Mouse (Mus musculus) C2C12 (cell line): ENCODE measurements around the gene Prkra.

Experiments
- CEBPB ChIP-seq: IDR thresholded peaks from one replicate; pipeline ENCODE4 v1.6.1; 2011; ENCODE audit warnings: low read depth, mild to moderate bottlenecking, control low read depth, moderate library complexity
- CTCF ChIP-seq: IDR thresholded peaks from one replicate; pipeline ENCODE4 v1.5.1; 2011; ENCODE audit not compliant: control insufficient read depth, insufficient read depth, insufficient read length
- FOSL1 ChIP-seq: IDR thresholded peaks from one replicate; pipeline ENCODE4 v1.8.0; 2011; ENCODE audit warnings: mild to moderate bottlenecking, low read length; ENCODE audit not compliant: poor library complexity, insufficient read depth, severe bottlenecking
- MAX ChIP-seq: IDR thresholded peaks from one replicate; pipeline ENCODE4 v1.6.1; 2011; ENCODE audit warnings: mild to moderate bottlenecking, control low read depth
- MYOG ChIP-seq: IDR thresholded peaks from one replicate; pipeline ENCODE4 v1.6.1; 2011; ENCODE audit not compliant: control insufficient read depth, insufficient read length; ENCODE audit errors: extremely low read depth
- USF1 ChIP-seq: IDR thresholded peaks from one replicate; pipeline ENCODE4 v1.6.1; 2011; ENCODE audit warnings: low read depth, mild to moderate bottlenecking, control low read depth, moderate library complexity

GRCm38 (mm10) chr2:76672966-76673392, 25.2 kb upstream of the Prkra start, which contains the start of gene Fkbp7:
- TF ChIP-seq CTCF (no peak), MAX (peak; percentile 80), USF1 (no peak), MYOG (no peak), CEBPB (no peak), FOSL1 (no peak)
